Comparison of ENCODE assay signal across 8 mouse cellular contexts in genomic region chr11:59458973-59459372, GRCm38 (mm10). TPM values are rescaled to one million over a fixed set of nuclear protein-coding genes. Genes with fewer than 3 reads are reported as not detected.
DNase-seq lines count a peak whose midpoint lies in the region; ATAC-seq and TF ChIP-seq lines count a peak whose summit lies in the region.

No protein-coding gene starts in this region.

- peak overlapping the region; percentile 77 for H3K27ac ChIP-seq in kidney, postnatal 0 days
- H3K27ac ChIP-seq in stomach, embryonic 15.5 days = peak overlapping the region; percentile 37
- no peak overlapping the region for H3K27ac ChIP-seq in forebrain, embryonic 14.5 days (ENCODE audit: low read depth, low read length)
- no peak overlapping the region; the same call in 1 of the 2 replicates for H3K27ac ChIP-seq in hindbrain, embryonic 16.5 days (ENCODE audit: low read depth, low read length)

- WGBS in kidney, postnatal 0 days = 42% methylated on average over 5 of the region's 5 CpGs
- WGBS in stomach, embryonic 15.5 days = 23% methylated on average over 5 of the region's 5 CpGs
- 65% methylated on average over 5 of the region's 5 CpGs for WGBS in forebrain, embryonic 14.5 days
- 59% methylated on average over 5 of the region's 5 CpGs for WGBS in hindbrain, embryonic 16.5 days

- H3K9ac ChIP-seq in kidney, postnatal 0 days (ENCODE audit: low read depth, low read length) = no peak overlapping the region
- no peak overlapping the region for H3K9ac ChIP-seq in stomach, embryonic 15.5 days
- H3K9ac ChIP-seq in forebrain, embryonic 14.5 days (ENCODE audit: low read length) = no peak overlapping the region
- no peak overlapping the region for H3K9ac ChIP-seq in hindbrain, embryonic 16.5 days (ENCODE audit: low read depth, low read length)

- H3K4me2 ChIP-seq in kidney, postnatal 0 days (ENCODE audit: low read length) = no peak overlapping the region
- H3K4me2 ChIP-seq in stomach, embryonic 15.5 days = no peak overlapping the region
- H3K4me2 ChIP-seq in forebrain, embryonic 14.5 days (ENCODE audit: low read length) = no peak overlapping the region
- H3K4me2 ChIP-seq in hindbrain, embryonic 16.5 days (ENCODE audit: low read length) = no peak overlapping the region

- H3K27me3 ChIP-seq in kidney, postnatal 0 days (ENCODE audit: insufficient read depth, low read length) = no peaks in the 10 kb centered on the region
- H3K27me3 ChIP-seq in stomach, embryonic 15.5 days (replicated peaks) = no peaks in the 10 kb centered on the region
- no peaks in the 10 kb centered on the region for H3K27me3 ChIP-seq in forebrain, embryonic 14.5 days (replicated peaks; ENCODE audit: control insufficient read depth, insufficient read depth, low read length)
- no peaks in the 10 kb centered on the region for H3K27me3 ChIP-seq in hindbrain, embryonic 16.5 days (replicated peaks; ENCODE audit: control insufficient read depth, insufficient read depth, low read length)

- peak; percentile 96 for ATAC-seq in kidney, postnatal 0 days (replicated peaks; ENCODE audit: low FRiP score, low read depth)
- peak; percentile 84 for ATAC-seq in stomach, embryonic 15.5 days (ENCODE audit: insufficient read depth, low FRiP score, low read depth)
- ATAC-seq in forebrain, embryonic 14.5 days = no peak
- no peak for ATAC-seq in hindbrain, embryonic 16.5 days
- ATAC-seq in CD4-positive, CD25-positive, alpha-beta regulatory T cell, adult 4 months = no peak

- DNase-seq in 3T3-L1 (ENCODE audit: low read depth, low spot score) (peak; percentile 100), NIH3T3 (ENCODE audit: low read depth) (peak; percentile 94)
- peak; percentile 65 to 80 for DNase-seq in heart, adult 18-20 months
- peak; percentile 65 for DNase-seq in kidney, postnatal 0 days (ENCODE audit: low spot score)
- no peak for DNase-seq in forebrain, embryonic 14.5 days (ENCODE audit: low spot score)

- peaks cover 50% of the 10 kb centered on the region for H3K36me3 ChIP-seq in kidney, postnatal 0 days (ENCODE audit: insufficient read depth, low read length)
- H3K36me3 ChIP-seq in stomach, embryonic 15.5 days = peaks cover 48% of the 10 kb centered on the region
- H3K36me3 ChIP-seq in forebrain, embryonic 14.5 days (ENCODE audit: control insufficient read depth, insufficient read depth, low read length) = peaks cover 70% of the 10 kb centered on the region
- peaks cover 43% of the 10 kb centered on the region for H3K36me3 ChIP-seq in hindbrain, embryonic 16.5 days (ENCODE audit: control insufficient read depth, insufficient read depth, low read length)

- no peak for TF ChIP-seq CTCF in kidney, postnatal 0 days (IDR thresholded peaks at IDR 0.05; ENCODE audit: low read depth)

- no peak overlapping the region for H3K4me3 ChIP-seq in kidney, postnatal 0 days (replicated peaks; ENCODE audit: low read depth, low read length)
- H3K4me3 ChIP-seq in stomach, embryonic 15.5 days (replicated peaks) = no peak overlapping the region
- H3K4me3 ChIP-seq in forebrain, embryonic 14.5 days (ENCODE audit: low read depth, low read length) = no peak overlapping the region
- H3K4me3 ChIP-seq in hindbrain, embryonic 16.5 days (ENCODE audit: low read length) = no peak overlapping the region

- peaks cover 14% of the 10 kb centered on the region for H3K9me3 ChIP-seq in kidney, postnatal 0 days (replicated peaks; ENCODE audit: low read length)
- peaks cover 10% of the 10 kb centered on the region; the same call in 1 of the 2 replicates for H3K9me3 ChIP-seq in stomach, embryonic 15.5 days
- peaks cover 11% of the 10 kb centered on the region for H3K9me3 ChIP-seq in forebrain, embryonic 14.5 days (replicated peaks; ENCODE audit: control insufficient read depth, low read length)
- peaks cover 16% of the 10 kb centered on the region for H3K9me3 ChIP-seq in hindbrain, embryonic 16.5 days (ENCODE audit: control insufficient read depth, low read length)

- no peaks in the 10 kb centered on the region for H3K4me1 ChIP-seq in kidney, postnatal 0 days (replicated peaks; ENCODE audit: insufficient read depth, low read length)
- 0 out of 2 replicates have a peak, but pooled peaks cover 3% of the 10 kb centered on the region for H3K4me1 ChIP-seq in stomach, embryonic 15.5 days
- H3K4me1 ChIP-seq in forebrain, embryonic 14.5 days (ENCODE audit: control insufficient read depth, insufficient read depth, low read length) = no peaks in the 10 kb centered on the region
- no peaks in the 10 kb centered on the region for H3K4me1 ChIP-seq in hindbrain, embryonic 16.5 days (ENCODE audit: control insufficient read depth, insufficient read depth, low read depth, low read length)

RNA-seq across cellular contexts. Expression of gene Snap47, which starts 8.0 kb away (rescaled TPM):
- 10 to 100 TPM; 39.1 to 43.4 TPM for total RNA-seq in heart, adult 18-20 months (2021)
- polyA plus RNA-seq in kidney, postnatal 0 days (2015; fragmentation: Nextera tagmentation; extraction: Ambion mirVana) = 90.6 and 98.3 TPM in 2 replicates
- 88.7 and 91.0 TPM in 2 replicates for polyA plus RNA-seq in stomach, embryonic 15.5 days (2015; fragmentation: Nextera tagmentation; extraction: Ambion mirVana)
- 428 and 481 TPM in 2 replicates for polyA plus RNA-seq in forebrain, embryonic 14.5 days (2014; fragmentation: Nextera tagmentation; extraction: Ambion mirVana)
- polyA plus RNA-seq in hindbrain, embryonic 16.5 days (2015; fragmentation: Nextera tagmentation; extraction: Ambion mirVana) = 602 and 634 TPM in 2 replicates
- polyA plus RNA-seq in CD4-positive, CD25-positive, alpha-beta regulatory T cell, adult 4 months (2017; shearing (Covaris generic)) = 10 to 100 TPM; 52.6 to 67.3 TPM

RNA-seq across cellular contexts. Expression of gene Jmjd4, which starts 9.1 kb away (rescaled TPM):
- total RNA-seq in heart, adult 18-20 months (2021) = 10 to 100 TPM; 11.1 to 12.0 TPM
- polyA plus RNA-seq in kidney, postnatal 0 days (2015; fragmentation: Nextera tagmentation; extraction: Ambion mirVana) = 9.2 and 9.4 TPM in 2 replicates
- 10.5 and 11.0 TPM in 2 replicates for polyA plus RNA-seq in stomach, embryonic 15.5 days (2015; fragmentation: Nextera tagmentation; extraction: Ambion mirVana)
- 12.0 and 12.4 TPM in 2 replicates for polyA plus RNA-seq in forebrain, embryonic 14.5 days (2014; fragmentation: Nextera tagmentation; extraction: Ambion mirVana)
- 18.9 and 20.0 TPM in 2 replicates for polyA plus RNA-seq in hindbrain, embryonic 16.5 days (2015; fragmentation: Nextera tagmentation; extraction: Ambion mirVana)
- polyA plus RNA-seq in CD4-positive, CD25-positive, alpha-beta regulatory T cell, adult 4 months (2017; shearing (Covaris generic)) = 1 to 10 TPM; 3.9 to 6.9 TPM

RNA-seq across cellular contexts. Expression of gene Zfp867, which starts 13.3 kb away (rescaled TPM):
- total RNA-seq in heart, adult 18-20 months (2021) = 1 to 10 TPM; 2.5 to 3.2 TPM
- 7.5 and 7.6 TPM in 2 replicates for polyA plus RNA-seq in kidney, postnatal 0 days (2015; fragmentation: Nextera tagmentation; extraction: Ambion mirVana)
- 6.0 and 6.6 TPM in 2 replicates for polyA plus RNA-seq in stomach, embryonic 15.5 days (2015; fragmentation: Nextera tagmentation; extraction: Ambion mirVana)
- polyA plus RNA-seq in forebrain, embryonic 14.5 days (2014; fragmentation: Nextera tagmentation; extraction: Ambion mirVana) = 17.5 and 19.8 TPM in 2 replicates
- polyA plus RNA-seq in hindbrain, embryonic 16.5 days (2015; fragmentation: Nextera tagmentation; extraction: Ambion mirVana) = 11.3 and 11.7 TPM in 2 replicates
- 1 to 10 TPM; 6.0 to 6.9 TPM for polyA plus RNA-seq in CD4-positive, CD25-positive, alpha-beta regulatory T cell, adult 4 months (2017; shearing (Covaris generic))

Comparison
In these comparisons a context has a peak if more than half of its experiments do, and no peak if none do; other contexts are left out.
1. ATAC-seq: peak in kidney, postnatal 0 days (single experiment) and stomach, embryonic 15.5 days (single experiment); none in forebrain, embryonic 14.5 days (single experiment), hindbrain, embryonic 16.5 days (single experiment) and CD4-positive, CD25-positive, alpha-beta regulatory T cell, adult 4 months (single experiment).
2. H3K27ac ChIP-seq: peak in kidney, postnatal 0 days (single experiment) and stomach, embryonic 15.5 days (single experiment); none in forebrain, embryonic 14.5 days (single experiment) and hindbrain, embryonic 16.5 days (single experiment).